Mouse (Mus musculus) frontal cortex, adult (tissue): Measurements from ENCODE around the gene Bbs10.

Experiments used
- ATAC-seq: cut with Nextera tagmentation; 2 replicates; pipeline ENCODE4 v1.9.2; 2017; ENCODE audit warnings: mild to moderate bottlenecking, moderate library complexity, mixed read lengths; ENCODE audit not compliant: low TSS enrichment

Bbs10 gene

GRCm38 (mm10) chr10:111298140-111299098 is at the start of gene Bbs10:
Bbs10 (plus strand) TSS chr10:111298679.
- ATAC-seq, result peak; percentile 95

GRCm38 (mm10) chr10:111250192-111250591 is 48.3 kb upstream of the Bbs10 start:
- no peak for ATAC-seq

- ATAC-seq, result 0 out of 2 replicates have a peak, but pooled peaks have one; percentile 3
These were observed 46.8 kb upstream of the Bbs10 start for GRCm38 (mm10) chr10:111251666-111252065.

GRCm38 (mm10) chr10:111255228-111255627 is 43.3 kb upstream of the Bbs10 start:
- 0 out of 2 replicates have a peak, but pooled peaks have one; percentile 31 for ATAC-seq

GRCm38 (mm10) chr10:111256156-111256555 is 42.3 kb upstream of the Bbs10 start:
- ATAC-seq, result no peak

- ATAC-seq, result peak; percentile 71
These were observed 41.1 kb upstream of the Bbs10 start for GRCm38 (mm10) chr10:111257358-111257757.

- no peak for ATAC-seq
These were observed 40.2 kb upstream of the Bbs10 start for GRCm38 (mm10) chr10:111258256-111258655.

GRCm38 (mm10) chr10:111271687-111272086 is 26.8 kb upstream of the Bbs10 start:
- ATAC-seq, result peak; percentile 64

- no peak for ATAC-seq
These were observed 25.6 kb upstream of the Bbs10 start for GRCm38 (mm10) chr10:111272905-111273304.

- no peak for ATAC-seq
These were observed 24.9 kb upstream of the Bbs10 start for GRCm38 (mm10) chr10:111273463-111274088.

- no peak for ATAC-seq
These were observed 22.7 kb upstream of the Bbs10 start for GRCm38 (mm10) chr10:111275822-111276221.

- ATAC-seq, result no peak
These were observed 848 bp upstream of the Bbs10 start for GRCm38 (mm10) chr10:111297631-111298030.

- peak; percentile 54 for ATAC-seq
These were observed 1.1 kb downstream of the Bbs10 start for GRCm38 (mm10) chr10:111299591-111299990.

GRCm38 (mm10) chr10:111301041-111301440 is 2.6 kb downstream of the Bbs10 start:
- ATAC-seq, result no peak

GRCm38 (mm10) chr10:111302486-111302885 is 4.0 kb downstream of the Bbs10 start:
- no peak for ATAC-seq

GRCm38 (mm10) chr10:111308850-111309501 is 10.5 kb downstream of the Bbs10 start:
- peak; percentile 77 for ATAC-seq

GRCm38 (mm10) chr10:111313282-111313681 is 14.8 kb downstream of the Bbs10 start:
- no peak for ATAC-seq

GRCm38 (mm10) chr10:111314636-111315395 is 16.3 kb downstream of the Bbs10 start:
- peak; percentile 71 for ATAC-seq

- peak; percentile 45 for ATAC-seq
These were observed 17.5 kb downstream of the Bbs10 start for GRCm38 (mm10) chr10:111315940-111316339.

GRCm38 (mm10) chr10:111318021-111318420 is 19.5 kb downstream of the Bbs10 start:
- ATAC-seq, result peak; percentile 72

- no peak for ATAC-seq
These were observed 20.5 kb downstream of the Bbs10 start for GRCm38 (mm10) chr10:111318805-111319500.
